Comparison of ENCODE assay signal across 11 mouse cellular contexts in genomic region chr11:34344310-34344709, GRCm38 (mm10). TPM values are rescaled to one million over a fixed set of nuclear protein-coding genes. Genes with fewer than 3 reads are reported as not detected.
DNase-seq lines count a peak whose midpoint lies in the region; ATAC-seq and TF ChIP-seq lines count a peak whose summit lies in the region.
"Had no signal": no experiment of that assay in that cellular context is flagged by ENCODE, and none has a peak within 500 bp of the region (broad histone marks: within the 10 kb centered on the region; RNA-seq: fewer than 3 reads in every experiment).

No protein-coding gene starts in this region.

- H3K4me1 ChIP-seq in heart, embryonic 14.5 days (ENCODE audit: control insufficient read depth in 2 of 2, insufficient read depth in 2 of 2, low read length in 2 of 2), result peaks cover 9 to 23% of the 10 kb centered on the region in 2 experiments
- H3K4me1 ChIP-seq in heart, adult 2 months (ENCODE audit: control insufficient read depth, insufficient read depth, low read length), result no peaks in the 10 kb centered on the region
- peaks cover 9% of the 10 kb centered on the region; the same call in 1 of the 2 replicates for H3K4me1 ChIP-seq in forebrain, postnatal 0 days (ENCODE audit: insufficient read depth)
- peaks cover 37% of the 10 kb centered on the region for H3K4me1 ChIP-seq in neural tube, embryonic 15.5 days
- H3K4me1 ChIP-seq: lung, embryonic 15.5 days had no signal

- no peaks in the 10 kb centered on the region for H3K9me3 ChIP-seq in heart, embryonic 14.5 days (ENCODE audit: control insufficient read depth, low read length)
- no peaks in the 10 kb centered on the region for H3K9me3 ChIP-seq in forebrain, postnatal 0 days (ENCODE audit: low read length)
- no peaks in the 10 kb centered on the region for H3K9me3 ChIP-seq in neural tube, embryonic 15.5 days (replicated peaks)
- H3K9me3 ChIP-seq: limb, embryonic 12.5 days; lung, embryonic 15.5 days had no signal

- H3K36me3 ChIP-seq in heart, embryonic 14.5 days (ENCODE audit: control insufficient read depth, insufficient read depth, low read length), result no peaks in the 10 kb centered on the region
- no peaks in the 10 kb centered on the region for H3K36me3 ChIP-seq in heart, adult 2 months (ENCODE audit: control insufficient read depth, insufficient read depth, low read length)
- no peaks in the 10 kb centered on the region for H3K36me3 ChIP-seq in forebrain, postnatal 0 days (ENCODE audit: insufficient read depth)
- no peaks in the 10 kb centered on the region for H3K36me3 ChIP-seq in neural tube, embryonic 15.5 days
- H3K36me3 ChIP-seq: limb, embryonic 12.5 days; lung, embryonic 15.5 days had no signal

- no peak overlapping the region for H3K9ac ChIP-seq in heart, embryonic 14.5 days (ENCODE audit: low read length)
- H3K9ac ChIP-seq in heart, adult 2 months (ENCODE audit: low read depth, low read length), result no peak overlapping the region
- H3K9ac ChIP-seq in forebrain, postnatal 0 days, result no peak overlapping the region; the same call in 1 of the 2 replicates
- no peak overlapping the region for H3K9ac ChIP-seq in neural tube, embryonic 15.5 days (replicated peaks)
- H3K9ac ChIP-seq: limb, embryonic 12.5 days; lung, embryonic 15.5 days had no signal

- DNase-seq in heart, adult 2 months, result no peak
- peak; percentile 10 for DNase-seq in ovary, postnatal 36 days (ENCODE audit: low spot score)
- DNase-seq in ovary, postnatal 14 days (ENCODE audit: low spot score), result no peak
- no peak for DNase-seq in forebrain, postnatal 0 days
- DNase-seq in embryo, embryonic 11 days, result no peak
- DNase-seq in thymus, postnatal 10 days (ENCODE audit: low spot score in 2 of 2), result no peak
- DNase-seq: kidney, adult 18-20 months had no signal

- intact Hi-C loops in heart, adult 2 months (cut with DNase I), result no loop called here

- WGBS in heart, embryonic 14.5 days, result 39% methylated on average over 5 of the region's 5 CpGs
- 58% methylated on average over 5 of the region's 5 CpGs for WGBS in heart, adult 2 months
- 36% methylated on average over 5 of the region's 5 CpGs for WGBS in forebrain, postnatal 0 days
- WGBS in neural tube, embryonic 15.5 days, result 29% methylated on average over 5 of the region's 5 CpGs

- H3K27ac ChIP-seq in heart, embryonic 14.5 days (replicated peaks in 1 of 2; ENCODE audit: control insufficient read depth in 1 of 2, insufficient read depth in 1 of 2, low read depth in 2 of 2, low read length in 2 of 2), result peak overlapping the region; percentile 42 to 66; a peak in 3 of 4 replicates
- H3K27ac ChIP-seq in heart, adult 2 months, result no peak overlapping the region
- H3K27ac ChIP-seq in forebrain, postnatal 0 days (ENCODE audit: low read depth, low read length), result no peak overlapping the region
- peak overlapping the region; percentile 28 for H3K27ac ChIP-seq in neural tube, embryonic 15.5 days (replicated peaks)
- H3K27ac ChIP-seq: limb, embryonic 12.5 days; lung, embryonic 15.5 days had no signal

- no peak for TF ChIP-seq CTCF in heart, adult 2 months (IDR thresholded peaks at IDR 0.05)
- TF ChIP-seq CTCF in forebrain, postnatal 0 days (IDR thresholded peaks at IDR 0.05; ENCODE audit: low read depth), result no peak

- H3K27me3 ChIP-seq in heart, embryonic 14.5 days (ENCODE audit: control insufficient read depth, insufficient read depth, low read length), result no peaks in the 10 kb centered on the region
- no peaks in the 10 kb centered on the region for H3K27me3 ChIP-seq in heart, adult 2 months (ENCODE audit: control insufficient read depth, insufficient read depth, low read length)
- H3K27me3 ChIP-seq in forebrain, postnatal 0 days (ENCODE audit: insufficient read depth, low read length), result no peaks in the 10 kb centered on the region
- no peaks in the 10 kb centered on the region for H3K27me3 ChIP-seq in neural tube, embryonic 15.5 days (replicated peaks)
- H3K27me3 ChIP-seq: limb, embryonic 12.5 days; lung, embryonic 15.5 days had no signal

- no peak overlapping the region for H3K4me3 ChIP-seq in heart, embryonic 14.5 days (ENCODE audit: control insufficient read depth in 1 of 2, insufficient read depth in 1 of 2, low read depth in 1 of 2, low read length in 2 of 2)
- H3K4me3 ChIP-seq in heart, adult 2 months, result no peak overlapping the region
- no peak overlapping the region for H3K4me3 ChIP-seq in forebrain, postnatal 0 days (ENCODE audit: low read depth, low read length)
- no peak overlapping the region for H3K4me3 ChIP-seq in neural tube, embryonic 15.5 days (replicated peaks)
- H3K4me3 ChIP-seq: limb, embryonic 12.5 days; lung, embryonic 15.5 days had no signal

- H3K79me2 ChIP-seq in heart, adult 2 months (replicated peaks; ENCODE audit: control insufficient read depth, insufficient read depth, low read length), result no peaks in the 10 kb centered on the region

- no peak for TF ChIP-seq EP300 in heart, adult 2 months (IDR thresholded peaks at IDR 0.05; ENCODE audit: insufficient read depth, low read depth, low read length)

- no peak for TF ChIP-seq POLR2A in heart, adult 2 months (IDR thresholded peaks at IDR 0.05; ENCODE audit: insufficient read depth, low read depth, low read length)

- ATAC-seq in heart, embryonic 14.5 days (ENCODE audit: insufficient number of reproducible peaks, insufficient read depth, low FRiP score, low read depth), result no peak
- peak; percentile 50 for ATAC-seq in forebrain, postnatal 0 days
- ATAC-seq in neural tube, embryonic 15.5 days (ENCODE audit: low FRiP score), result peak; percentile 72

- H3K4me2 ChIP-seq in heart, embryonic 14.5 days (ENCODE audit: low read length), result no peak overlapping the region
- no peak overlapping the region for H3K4me2 ChIP-seq in forebrain, postnatal 0 days (ENCODE audit: low read depth)
- H3K4me2 ChIP-seq in neural tube, embryonic 15.5 days, result no peak overlapping the region
- H3K4me2 ChIP-seq: limb, embryonic 12.5 days; lung, embryonic 15.5 days had no signal

RNA-seq across cellular contexts. Expression of gene Fam196b, which starts 29.7 kb away (rescaled TPM):
- 0.15 and 0.22 TPM in 2 replicates for polyA plus RNA-seq in heart, embryonic 14.5 days (2014; fragmentation: Nextera tagmentation; extraction: Ambion mirVana)
- not detected for total RNA-seq in heart, adult 2 months (2021)
- polyA plus RNA-seq in heart, adult 2 months (2012; rRNA removed), result 0.06 TPM in 2 replicates
- 3.5 and 5.0 TPM in 2 replicates for total RNA-seq in forebrain, postnatal 0 days (2014; rRNA removed)
- polyA plus RNA-seq in forebrain, postnatal 0 days (2015; fragmentation: Nextera tagmentation; extraction: Ambion mirVana), result 0.79 and 1.5 TPM in 2 replicates
- polyA plus RNA-seq in neural tube, embryonic 15.5 days (2015; fragmentation: Nextera tagmentation; extraction: Ambion mirVana), result 3.6 and 4.0 TPM in 2 replicates

Comparison
In these comparisons a context has a peak if more than half of its experiments do, and no peak if none do; other contexts are left out.
1. H3K27ac ChIP-seq: peak in heart, embryonic 14.5 days (2 of 2) and neural tube, embryonic 15.5 days (single experiment); none in heart, adult 2 months (single experiment) and forebrain, postnatal 0 days (single experiment).